Mouse (Mus musculus) lung, adult 2 months (tissue): ENCODE data around the gene Tent4b.

Experiments used
- CTCF ChIP-seq: fragments of 200-500 bp; IDR thresholded peaks from 2 replicates; pipeline ENCODE4 v1.5.1; 2011; ENCODE audit warnings: mild to moderate bottlenecking, low read length, control low read depth; ENCODE audit not compliant: insufficient read depth
- POLR2A ChIP-seq: fragments of 200-500 bp; IDR thresholded peaks from 2 replicates; pipeline ENCODE4 v1.6.1; 2011; ENCODE audit warnings: low read depth, mild to moderate bottlenecking, control low read depth, low read length, borderline replicate concordance; ENCODE audit errors: extremely low read depth

- TF ChIP-seq POLR2A: no peak
- TF ChIP-seq CTCF: peak; percentile 94
Observed at GRCm38 (mm10) chr8:88266170-88266800, 67.3 kb downstream of the Tent4b start.
